Comparison of ENCODE assay signal across 8 mouse cellular contexts in genomic region chr2:94264631-94265098, GRCm38 (mm10).
DNase-seq lines count a peak whose midpoint lies in the region; ATAC-seq and TF ChIP-seq lines count a peak whose summit lies in the region.

No protein-coding gene starts in this region.

- H3K9ac ChIP-seq in heart, embryonic 15.5 days: peak overlapping the region; percentile 49
- peak overlapping the region; percentile 34 for H3K9ac ChIP-seq in hindbrain, embryonic 11.5 days (ENCODE audit: low read depth, low read length)
- peak overlapping the region; percentile 42 for H3K9ac ChIP-seq in midbrain, embryonic 15.5 days

- peak overlapping the region; percentile 74 for H3K27ac ChIP-seq in heart, embryonic 15.5 days
- no peak overlapping the region for H3K27ac ChIP-seq in cortical plate, adult 2 months (ENCODE audit: insufficient read depth, low read length)
- H3K27ac ChIP-seq in hindbrain, embryonic 11.5 days (ENCODE audit: low read depth, low read length): peak overlapping the region; percentile 58
- H3K27ac ChIP-seq in midbrain, embryonic 15.5 days: peak overlapping the region; percentile 89

- H3K4me3 ChIP-seq in heart, embryonic 15.5 days: peak overlapping the region; percentile 52
- H3K4me3 ChIP-seq in cortical plate, adult 2 months (ENCODE audit: insufficient read depth, low read length): peak overlapping the region; percentile 2
- peak overlapping the region; percentile 31 for H3K4me3 ChIP-seq in hindbrain, embryonic 11.5 days (ENCODE audit: low read depth, low read length)
- peak overlapping the region; percentile 40 for H3K4me3 ChIP-seq in midbrain, embryonic 15.5 days

- H3K27me3 ChIP-seq in heart, embryonic 15.5 days: 0 out of 2 replicates have a peak, but pooled peaks cover 7% of the 10 kb centered on the region
- H3K27me3 ChIP-seq in hindbrain, embryonic 11.5 days (ENCODE audit: control insufficient read depth, insufficient read depth, low read length): no peaks in the 10 kb centered on the region
- no peaks in the 10 kb centered on the region for H3K27me3 ChIP-seq in midbrain, embryonic 15.5 days (replicated peaks)

- DNase-seq in heart, postnatal 14 days: no peak
- DNase-seq in hindbrain, embryonic 11.5 days (ENCODE audit: low spot score): peak; percentile 63
- DNase-seq in urinary bladder, adult 2 months (ENCODE audit: low spot score): no peak
- no peak for DNase-seq in left cerebral cortex, adult 9 months (ENCODE audit: low spot score in 2 of 2)
- DNase-seq in adrenal gland, postnatal 25 days: no peak

- no peaks in the 10 kb centered on the region for H3K9me3 ChIP-seq in heart, embryonic 15.5 days (replicated peaks)
- H3K9me3 ChIP-seq in hindbrain, embryonic 11.5 days (ENCODE audit: control insufficient read depth, low read length): no peaks in the 10 kb centered on the region
- H3K9me3 ChIP-seq in midbrain, embryonic 15.5 days: no peaks in the 10 kb centered on the region

- ATAC-seq in heart, embryonic 15.5 days (replicated peaks; ENCODE audit: insufficient number of reproducible peaks, insufficient read depth, low FRiP score, low read depth): 0 out of 2 replicates have a peak, but pooled peaks have one; percentile 17
- ATAC-seq in hindbrain, embryonic 11.5 days (ENCODE audit: low FRiP score): peak; percentile 62
- peak; percentile 63 for ATAC-seq in midbrain, embryonic 15.5 days (replicated peaks)

- WGBS in heart, embryonic 15.5 days: 0% methylated on average over 12 of the region's 12 CpGs
- under 1% methylated on average over 12 of the region's 12 CpGs for WGBS in hindbrain, embryonic 11.5 days
- WGBS in midbrain, embryonic 15.5 days: 0% methylated on average over 12 of the region's 12 CpGs

- no peaks in the 10 kb centered on the region for H3K36me3 ChIP-seq in heart, embryonic 15.5 days
- H3K36me3 ChIP-seq in hindbrain, embryonic 11.5 days (ENCODE audit: control insufficient read depth, insufficient read depth, low read length): no peaks in the 10 kb centered on the region
- no peaks in the 10 kb centered on the region for H3K36me3 ChIP-seq in midbrain, embryonic 15.5 days (replicated peaks)

- H3K4me2 ChIP-seq in heart, embryonic 15.5 days: peak overlapping the region; percentile 88
- peak overlapping the region; percentile 50 for H3K4me2 ChIP-seq in hindbrain, embryonic 11.5 days (replicated peaks; ENCODE audit: low read depth, low read length)
- peak overlapping the region; percentile 82 for H3K4me2 ChIP-seq in midbrain, embryonic 15.5 days

- intact Hi-C loops in heart, postnatal 14 days (cut with DNase I): no loop called here

- TF ChIP-seq POLR2A in cortical plate, adult 2 months (IDR thresholded peaks at IDR 0.05; ENCODE audit: extremely low read depth, insufficient read depth, low read length): 0 out of 2 replicates have a peak, but pooled peaks have one; percentile 23

- peaks cover 55% of the 10 kb centered on the region for H3K4me1 ChIP-seq in heart, embryonic 15.5 days (replicated peaks)
- H3K4me1 ChIP-seq in cortical plate, adult 2 months (ENCODE audit: control insufficient read depth, insufficient read depth, low read length): peaks cover 3% of the 10 kb centered on the region; the same call in 1 of the 2 replicates
- H3K4me1 ChIP-seq in hindbrain, embryonic 11.5 days (replicated peaks; ENCODE audit: control insufficient read depth, insufficient read depth, low read length): no peaks in the 10 kb centered on the region
- peaks cover 49% of the 10 kb centered on the region for H3K4me1 ChIP-seq in midbrain, embryonic 15.5 days

- no peak for TF ChIP-seq CTCF in cortical plate, adult 2 months (IDR thresholded peaks at IDR 0.05; ENCODE audit: extremely low read depth, insufficient read depth, low read length)

Comparison
In these comparisons a context has a peak if more than half of its experiments do, and no peak if none do; other contexts are left out.
1. H3K4me3 ChIP-seq: peak in every context shown above with its lines; median percentile 52 in heart, embryonic 15.5 days; 40 in midbrain, embryonic 15.5 days; 31 in hindbrain, embryonic 11.5 days; 2 in cortical plate, adult 2 months.